Mouse (Mus musculus) urinary bladder, adult 2 months (tissue): ENCODE measurements around the gene Acrbp. TPM values are rescaled to one million over a fixed set of nuclear protein-coding genes. Genes with fewer than 3 reads are reported as not detected.
A peak's percentile ranks its signal among the peaks of the same experiment; 100 is the strongest.

Source experiments
- DNase-seq: peaks from one replicate; pipeline ENCODE4 v3.0.0; 2022; ENCODE audit warnings: low spot score
- polyA plus RNA-seq: library from polyadenylated mRNA; depleted of rRNA; stranded (reverse); fragments of >200 nt; gene quantifications from 2 replicates; pipeline ENCODE4 v1.2.3, GENCODE M21; 2012

The Acrbp gene
- polyA plus RNA-seq, 1 experiment, result 23.5 TPM

DNA sequence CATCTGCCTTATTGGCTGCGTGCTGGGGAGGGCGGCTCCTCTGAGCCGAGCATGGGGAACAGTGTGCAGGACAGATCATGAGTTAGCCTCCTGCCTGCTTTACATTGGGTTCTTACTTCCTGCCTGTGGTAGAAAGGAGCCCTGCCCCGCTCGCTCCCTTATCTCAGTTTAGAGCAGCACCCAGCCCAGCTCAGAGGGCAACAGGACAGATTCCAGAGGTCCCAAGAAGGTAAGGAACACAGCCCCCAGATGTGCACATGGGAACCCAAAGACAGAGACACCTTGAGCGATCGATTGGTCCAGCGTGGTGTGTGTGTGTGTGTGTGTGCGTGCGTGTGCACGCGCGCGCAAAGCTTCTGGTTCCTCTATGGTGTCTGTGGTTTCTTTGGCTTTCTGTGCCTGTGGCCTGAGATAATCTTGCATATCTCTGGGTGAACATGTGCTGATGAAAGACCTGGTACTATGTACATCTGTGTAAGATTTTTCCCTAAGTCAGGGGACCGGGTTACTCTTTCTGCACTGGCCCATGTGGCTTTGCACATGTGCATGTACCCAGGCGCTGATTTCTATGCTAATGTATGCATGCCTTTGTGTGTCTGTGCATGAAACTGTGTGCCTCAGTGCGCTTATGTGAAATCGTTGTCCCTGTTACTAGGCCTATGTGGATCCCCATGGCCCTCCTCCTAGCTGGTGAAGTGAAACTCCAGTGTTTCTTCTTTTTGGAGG lies 21.8 kb downstream of the Acrbp start:
- DNase-seq, result no peak

- no peak for DNase-seq
Observed at GRCm38 (mm10) chr6:125071896-125072279, 22.4 kb downstream of the Acrbp start.

DNA sequence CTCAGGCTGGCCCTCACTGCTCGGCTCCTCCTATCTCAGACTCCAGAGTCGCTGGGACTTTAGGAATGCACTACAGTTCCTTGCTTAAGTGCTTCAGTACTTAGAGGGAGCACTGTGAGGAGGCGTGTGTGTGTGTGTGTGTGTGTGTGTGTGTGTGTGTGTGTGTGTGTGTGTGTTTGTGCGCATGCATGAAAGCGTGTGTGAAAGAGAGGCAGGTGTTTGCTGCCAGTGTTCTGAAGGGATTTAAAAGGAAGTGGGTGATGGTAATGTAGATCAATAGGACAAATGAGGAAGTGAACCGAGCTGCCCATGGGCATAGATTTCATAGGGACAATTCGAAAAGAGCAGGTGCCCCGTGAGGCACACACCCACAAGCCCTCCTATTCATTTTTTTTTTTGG lies 24.3 kb downstream of the Acrbp start:
- no peak for DNase-seq

GRCm38 (mm10) chr6:125081394-125081793 lies 31.9 kb downstream of the Acrbp start:
- no peak for DNase-seq

- peak; percentile 73 for DNase-seq
Observed at GRCm38 (mm10) chr6:125081797-125082560, 32.5 kb downstream of the Acrbp start.

DNA sequence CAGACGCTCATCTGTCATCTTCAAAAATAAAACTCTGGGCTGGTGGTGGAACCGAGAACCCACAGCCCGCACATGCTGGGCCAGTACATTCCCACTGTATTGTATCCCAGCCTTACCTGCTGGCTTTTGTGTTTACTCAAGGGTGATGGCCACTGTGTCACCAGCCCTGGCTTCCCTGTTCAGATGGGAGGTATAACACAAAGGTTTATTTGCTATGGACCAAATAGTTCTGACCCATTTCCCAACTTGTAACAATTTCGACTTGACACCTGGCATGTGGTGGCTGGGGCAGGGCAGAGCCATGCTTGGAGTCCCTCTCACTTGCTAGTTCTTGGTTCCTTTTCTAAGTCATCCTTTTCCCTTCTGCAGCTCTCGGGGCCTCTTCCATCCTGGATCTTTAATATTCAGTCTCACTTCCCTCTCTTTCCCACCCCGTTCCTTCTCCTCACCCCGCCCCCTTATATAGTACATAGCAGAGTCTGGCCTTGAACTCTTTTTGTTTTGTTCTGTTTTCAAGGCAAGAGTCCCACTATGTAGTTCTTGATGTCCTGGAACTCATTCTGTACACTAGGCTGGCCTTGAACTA lies 33.4 kb downstream of the Acrbp start:
- DNase-seq, result no peak

GRCm38 (mm10) chr6:125084424-125084823 lies 34.9 kb downstream of the Acrbp start:
- DNase-seq, result no peak

DNA sequence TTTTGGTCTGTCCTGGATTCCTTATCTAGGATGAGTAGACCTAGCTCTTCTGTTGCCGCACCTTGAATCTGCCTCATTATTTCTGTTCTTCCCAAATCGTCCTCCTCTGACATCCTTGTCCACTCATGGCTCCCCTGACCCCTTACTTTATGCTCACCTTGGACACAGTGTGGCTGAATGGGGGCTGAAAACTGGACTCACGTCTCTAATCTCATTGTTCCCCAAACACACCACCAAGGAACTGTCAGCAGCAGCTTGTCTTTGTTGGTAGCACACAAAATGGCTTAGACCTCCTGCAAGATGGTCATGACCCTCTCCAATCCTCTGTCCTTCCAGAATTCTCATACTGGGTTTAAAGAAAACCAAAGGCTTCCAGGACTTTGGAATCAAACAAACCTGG lies 38.4 kb downstream of the Acrbp start:
- no peak for DNase-seq

- peak; percentile 54 for DNase-seq
Observed at GRCm38 (mm10) chr6:125088561-125089321, 39.3 kb downstream of the Acrbp start.

DNA sequence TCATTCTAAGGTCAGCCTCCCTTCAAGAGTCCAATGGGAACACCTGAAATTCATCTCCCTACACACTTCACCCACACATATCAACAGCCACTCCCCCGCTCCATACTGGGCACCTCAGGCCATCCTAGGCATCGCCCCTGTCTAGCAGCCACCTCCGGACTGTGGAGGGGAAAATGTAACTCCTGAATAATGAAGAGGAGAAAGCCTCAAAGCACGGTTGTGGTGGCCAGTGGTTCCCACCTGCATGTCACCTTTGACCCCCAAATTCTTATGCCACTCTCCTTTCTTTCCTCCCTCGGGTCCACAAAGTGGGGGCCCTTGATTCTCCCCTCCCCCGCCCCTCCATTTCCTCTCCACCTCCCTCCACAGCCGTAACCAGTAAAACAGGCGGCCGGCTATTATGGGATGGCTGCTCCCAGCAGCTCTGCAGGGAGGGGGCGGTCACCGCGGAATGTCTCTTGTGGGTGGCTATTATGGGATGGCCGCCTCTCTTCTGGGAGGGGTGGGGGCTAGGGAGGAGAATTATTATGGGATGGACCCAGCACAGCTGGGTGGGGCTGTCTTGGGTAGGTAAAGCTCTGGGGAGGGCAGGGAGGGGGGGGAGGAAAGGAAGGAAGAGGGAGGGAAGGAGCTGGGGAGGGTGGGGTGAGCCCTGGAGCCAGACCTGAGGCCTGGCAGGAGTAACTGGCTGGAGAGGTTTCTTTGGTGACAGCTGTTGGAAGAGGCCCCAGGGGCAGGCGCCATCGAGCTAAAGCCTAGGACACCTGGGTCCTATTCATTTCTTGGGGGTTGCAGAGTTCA lies 40.2 kb downstream of the Acrbp start:
- no peak for DNase-seq

DNA sequence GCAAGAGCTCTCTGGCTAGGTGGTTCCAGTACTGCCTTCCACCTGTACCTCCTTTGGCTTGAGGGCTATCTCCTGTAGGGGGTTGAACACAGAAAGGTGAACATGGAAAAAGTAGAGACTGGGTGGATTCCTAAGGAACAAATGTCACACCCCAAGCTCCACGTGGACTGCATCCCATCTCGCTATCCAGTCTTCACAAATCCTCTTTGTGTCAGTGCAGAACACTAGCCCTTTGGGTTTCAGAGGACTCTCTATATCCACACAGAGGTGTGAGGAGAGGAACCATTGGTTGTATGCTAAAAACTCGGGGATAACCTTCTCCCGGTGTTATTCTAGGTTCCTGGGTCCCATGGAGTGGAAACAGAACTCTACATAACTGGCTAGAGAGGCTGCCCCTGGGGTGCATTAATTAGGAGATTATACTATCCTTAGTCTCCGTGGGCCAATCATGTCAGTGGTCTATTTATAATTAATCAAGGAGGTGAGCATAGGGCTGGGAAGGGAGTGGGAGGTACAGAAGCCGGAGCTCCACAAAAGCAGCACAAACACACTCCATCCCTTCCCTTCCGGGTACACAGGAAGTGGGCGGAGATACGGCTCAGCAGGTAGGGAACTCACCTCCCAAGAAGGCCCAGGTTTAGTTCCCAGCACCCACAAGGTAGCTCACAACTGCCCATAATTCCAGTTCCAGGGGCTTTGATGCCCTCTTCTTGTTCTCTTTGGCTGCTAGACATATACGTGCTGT lies 41.0 kb downstream of the Acrbp start:
- no peak for DNase-seq

DNA sequence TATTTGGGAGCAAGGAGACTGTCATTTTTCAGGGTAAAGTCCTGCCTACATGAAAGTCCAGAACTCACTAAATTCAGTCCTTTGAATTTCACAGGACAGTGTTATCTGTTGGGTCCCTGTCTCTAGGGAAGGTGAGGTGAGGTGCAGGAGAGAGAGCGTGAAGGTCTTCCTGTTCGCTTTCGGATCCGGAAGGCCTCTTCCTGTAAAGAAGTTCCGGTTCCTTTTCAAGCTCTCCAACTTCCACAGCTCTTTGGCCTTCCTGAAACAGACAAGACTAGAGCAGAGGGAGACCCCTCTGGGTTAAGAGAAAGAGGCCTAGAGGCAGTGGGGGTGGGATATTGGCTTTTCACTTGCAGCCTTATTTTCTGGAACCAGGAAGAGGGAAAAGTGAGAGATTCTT lies 42.9 kb downstream of the Acrbp start:
- no peak for DNase-seq

DNA sequence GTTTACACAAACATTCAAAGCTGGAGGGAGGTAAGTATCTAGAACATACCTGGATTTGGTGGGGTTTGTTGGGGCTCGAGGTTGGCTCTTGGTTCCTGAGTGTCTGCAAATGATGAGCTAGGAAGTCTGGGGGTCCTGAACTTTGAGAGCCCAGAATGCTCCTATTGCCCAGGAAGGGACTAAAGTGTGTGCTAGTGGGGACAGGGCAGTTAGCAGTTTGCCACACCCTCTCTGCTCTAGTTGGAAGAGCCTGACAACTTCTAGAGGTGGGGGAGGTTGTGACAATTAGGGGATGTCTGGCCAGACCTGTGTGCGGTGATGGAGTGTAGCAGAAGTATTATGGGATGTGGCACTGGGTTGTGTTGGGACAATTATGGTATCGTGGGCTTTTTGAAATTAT lies 45.4 kb downstream of the Acrbp start:
- no peak for DNase-seq

- DNase-seq, result peak; percentile 81
Observed at GRCm38 (mm10) chr6:125095391-125096278, 46.1 kb downstream of the Acrbp start, which contains the start of gene Chd4. Gene Chd4 (plus strand): TSS chr6:125095981.

GRCm38 (mm10) chr6:125096279-125096596 lies 46.7 kb downstream of the Acrbp start:
- no peak for DNase-seq

GRCm38 (mm10) chr6:125096597-125097345 lies 47.3 kb downstream of the Acrbp start:
- peak; percentile 55 for DNase-seq

- DNase-seq, result no peak
Observed at GRCm38 (mm10) chr6:125097346-125097689, 47.8 kb downstream of the Acrbp start.

DNA sequence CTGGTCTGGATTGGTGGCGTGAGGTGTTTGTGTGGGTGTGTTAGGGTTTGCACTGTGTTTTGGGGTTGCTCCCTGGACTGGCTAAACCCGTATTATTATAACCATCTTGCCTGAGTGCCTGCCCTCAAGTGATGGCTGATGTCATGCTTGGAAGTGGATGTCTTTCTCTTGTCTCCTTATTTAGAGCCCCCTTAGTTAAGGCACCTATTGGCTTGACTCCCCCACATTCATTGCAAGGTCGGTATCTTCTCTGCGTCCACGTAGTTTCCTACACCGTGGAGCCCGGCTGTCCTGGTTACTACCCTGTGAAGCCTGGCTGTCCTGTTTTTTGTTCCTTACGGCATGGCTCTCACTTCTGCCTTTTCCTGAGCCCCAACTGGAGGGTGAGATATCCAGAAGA lies 48.5 kb downstream of the Acrbp start:
- no peak for DNase-seq

GRCm38 (mm10) chr6:125098513-125098912 lies 49.0 kb downstream of the Acrbp start:
- no peak for DNase-seq
